Mouse (Mus musculus) forebrain, embryonic 15.5 days (tissue): ENCODE data around the gene Zbtb32. TPM values are rescaled to one million over a fixed set of nuclear protein-coding genes. Genes with fewer than 3 reads are reported as not detected.
A peak's percentile ranks its signal among the peaks of the same experiment; 100 is the strongest.

Experiments used
- ATAC-seq: fragments of 200-750 bp; cut with Nextera tagmentation; replicated peaks from 2 replicates; pipeline ENCODE4 v1.8.0; 2017; ENCODE audit warnings: mild to moderate bottlenecking, moderate TSS enrichment, moderate library complexity
- H3K27ac ChIP-seq: fragments of 300-500 bp; sonication (generic); replicated peaks from 2 replicates; pipeline ENCODE4 v1.5.1; 2015; ENCODE audit warnings: mild to moderate bottlenecking, inconsistent platforms
- H3K27me3 ChIP-seq: fragments of 300-500 bp; sonication (generic); 2 replicates; pipeline ENCODE4 v1.6.1; 2015; ENCODE audit warnings: inconsistent platforms
- H3K36me3 ChIP-seq: fragments of 300-500 bp; sonication (generic); 2 replicates; pipeline ENCODE4 v1.6.1; 2015; ENCODE audit warnings: mild to moderate bottlenecking, inconsistent platforms
- H3K4me1 ChIP-seq: fragments of 300-500 bp; sonication (generic); 2 replicates; pipeline ENCODE4 v1.6.1; 2015; ENCODE audit warnings: inconsistent platforms
- H3K4me2 ChIP-seq: fragments of 300-500 bp; sonication (generic); replicated peaks from 2 replicates; pipeline ENCODE4 v1.6.1; 2015; ENCODE audit warnings: mild to moderate bottlenecking, inconsistent platforms
- H3K4me3 ChIP-seq: fragments of 300-500 bp; sonication (generic); 2 replicates; pipeline ENCODE4 v1.5.1; 2015; ENCODE audit warnings: mild to moderate bottlenecking, inconsistent platforms
- H3K9ac ChIP-seq: fragments of 300-500 bp; sonication (generic); replicated peaks from 2 replicates; pipeline ENCODE4 v1.6.1; 2015; ENCODE audit warnings: mild to moderate bottlenecking, inconsistent platforms
- H3K9me3 ChIP-seq: fragments of 300-500 bp; sonication (generic); 2 replicates; pipeline ENCODE4 v1.6.1; 2016; ENCODE audit warnings: inconsistent platforms
- WGBS: fragments of 180-500 bp; shearing (Covaris S2); methylation state at CpG from one replicate; pipeline ENCODE4 v1.1.7; 2015; ENCODE audit warnings: mixed read lengths; 5-methylcytosine and 5-hydroxymethylcytosine counted together
- polyA plus RNA-seq: library from polyadenylated mRNA; unstranded; fragments of >200 nt; fragmentation: Nextera tagmentation; extraction: Ambion mirVana; gene quantifications from 2 replicates; pipeline ENCODE4 v1.2.1, GENCODE M21; 2015

Gene Zbtb32
- polyA plus RNA-seq, 1 experiment from 2014 or later: 0.50 TPM

DNA sequence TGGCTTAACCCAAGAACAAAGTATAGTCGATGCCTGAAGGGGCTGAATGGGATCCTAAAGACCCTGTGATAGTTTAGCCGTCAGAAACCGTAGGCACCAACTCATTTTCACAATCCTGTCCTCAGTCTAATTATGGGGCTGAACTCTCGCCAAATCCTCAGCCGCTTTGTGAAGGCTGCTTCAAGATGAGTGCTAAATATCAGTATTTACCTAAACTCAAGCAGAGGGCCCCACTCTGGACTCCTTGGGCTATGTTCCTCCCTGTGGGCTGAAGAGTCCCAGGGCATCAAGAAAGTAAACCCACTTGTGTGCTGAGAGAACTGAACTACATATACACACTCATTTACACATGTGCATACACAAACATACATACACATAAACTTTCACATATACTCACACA lies 1.9 kb downstream of the Zbtb32 start:
- 40% methylated on average over 5 of the region's 5 CpGs for WGBS
- no peak overlapping the region for H3K27ac ChIP-seq
- no peak overlapping the region for H3K4me2 ChIP-seq
- no peaks in the 10 kb centered on the region for H3K9me3 ChIP-seq
- no peaks in the 10 kb centered on the region for H3K27me3 ChIP-seq
- H3K9ac ChIP-seq: no peak overlapping the region
- no peaks in the 10 kb centered on the region for H3K36me3 ChIP-seq
- peaks cover 13% of the 10 kb centered on the region for H3K4me1 ChIP-seq
- ATAC-seq: no peak
- H3K4me3 ChIP-seq: no peak overlapping the region

DNA sequence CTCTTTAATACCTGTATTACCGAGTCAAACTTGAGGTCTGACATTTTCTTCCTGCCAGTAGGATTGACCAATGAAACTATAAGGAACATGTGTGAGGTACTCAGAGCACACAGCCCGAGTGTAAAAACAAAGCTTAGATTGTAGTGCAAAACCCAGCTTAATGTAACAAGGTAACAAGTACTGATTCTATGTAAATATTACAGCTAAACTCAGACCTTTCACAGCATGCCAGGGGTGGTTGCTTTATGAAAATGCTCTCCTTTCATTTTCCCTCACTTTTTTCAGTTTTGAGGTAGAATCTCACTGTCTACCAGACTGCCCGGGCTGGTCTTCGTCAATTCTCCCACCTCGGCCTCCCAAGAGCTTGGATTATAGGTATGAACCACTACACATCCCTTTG lies 2.6 kb downstream of the Zbtb32 start:
- WGBS: 81% methylated on average over 5 of the region's 5 CpGs
- Histone ChIP-seq H3K36me3 (no peaks in the 10 kb centered on the region), H3K9me3 (no peaks in the 10 kb centered on the region), H3K4me3 (no peak overlapping the region), H3K4me2 (no peak overlapping the region), H3K27me3 (no peaks in the 10 kb centered on the region), H3K27ac (no peak overlapping the region), H3K4me1 (peaks cover 13% of the 10 kb centered on the region), H3K9ac (no peak overlapping the region)
- no peak for ATAC-seq

DNA sequence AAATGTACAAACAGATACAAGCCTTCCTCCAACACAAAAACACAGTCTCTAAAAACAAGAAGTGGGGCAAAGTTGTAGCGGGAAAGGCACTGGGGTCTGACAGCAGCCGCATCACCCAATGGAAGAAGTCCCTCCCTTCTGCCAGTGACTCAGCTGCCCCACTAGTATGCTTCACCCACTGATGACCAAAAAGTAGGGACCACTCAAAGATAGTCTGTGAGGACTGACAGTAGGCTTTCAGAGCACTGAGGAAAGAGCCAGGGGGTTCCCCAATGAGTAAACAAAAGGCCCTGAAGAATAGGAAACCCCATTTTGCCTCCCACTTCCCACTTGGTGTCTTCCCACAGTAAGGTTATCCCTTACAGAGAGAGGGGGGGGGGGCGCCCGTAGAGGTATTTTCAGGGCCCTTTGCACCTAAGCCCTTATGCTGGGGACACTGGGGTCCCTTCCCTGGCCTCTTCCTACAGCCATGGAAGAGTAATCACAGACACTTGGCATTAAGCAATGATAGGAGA lies 4.1 kb downstream of the Zbtb32 start:
- ATAC-seq: no peak
- Histone ChIP-seq H3K4me2 (no peak overlapping the region), H3K27ac (no peak overlapping the region), H3K36me3 (no peaks in the 10 kb centered on the region), H3K9me3 (no peaks in the 10 kb centered on the region), H3K9ac (no peak overlapping the region), H3K4me3 (no peak overlapping the region), H3K4me1 (peaks cover 7% of the 10 kb centered on the region), H3K27me3 (no peaks in the 10 kb centered on the region)
- 67% methylated on average over 4 of the region's 4 CpGs for WGBS

DNA sequence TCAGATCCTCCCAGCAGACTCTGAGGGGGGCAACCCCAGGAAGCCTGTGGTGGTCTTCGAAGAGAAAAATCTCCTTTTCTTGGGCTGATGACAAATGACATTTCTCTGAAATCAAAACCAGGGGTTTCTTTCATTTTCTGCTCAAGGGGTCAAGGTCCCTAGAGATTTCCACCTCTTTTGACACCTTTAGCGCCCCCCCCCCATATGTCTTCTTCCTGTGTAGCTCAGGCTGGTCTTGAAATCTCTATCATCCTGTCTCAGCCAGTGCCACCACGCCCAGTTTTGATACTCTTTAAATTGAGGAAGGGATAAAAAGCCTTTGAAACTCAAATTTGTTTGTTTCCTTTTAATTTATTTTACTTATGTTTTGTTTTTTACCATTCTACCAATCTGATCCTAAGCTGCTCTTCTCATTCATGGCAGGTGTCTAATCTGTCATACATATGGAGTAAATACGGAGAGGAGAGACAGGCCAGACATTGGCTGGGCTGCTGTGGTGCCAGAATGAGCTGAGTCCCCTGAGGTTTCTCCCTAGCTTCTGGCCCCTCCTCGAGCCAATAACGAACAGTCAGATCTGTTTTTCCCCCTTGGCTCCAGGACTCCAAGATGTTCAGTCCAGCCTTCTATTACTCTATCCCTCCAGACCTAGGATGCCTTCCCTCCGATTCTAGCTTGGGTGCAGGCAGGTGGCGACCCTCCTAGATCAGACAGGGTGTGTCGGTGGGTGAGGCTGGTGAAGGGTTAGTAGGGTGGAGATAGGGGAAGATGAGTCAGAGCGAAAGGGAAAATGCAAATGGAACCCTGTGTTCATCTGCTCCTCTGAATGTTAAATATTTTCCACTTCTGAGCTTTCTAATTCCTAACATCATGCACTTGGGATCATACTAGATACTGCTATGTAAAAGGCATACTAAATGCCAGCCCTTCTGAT lies 4.9 kb downstream of the Zbtb32 start:
- H3K27me3 ChIP-seq: no peaks in the 10 kb centered on the region
- 84% methylated on average over 10 of the region's 10 CpGs for WGBS
- no peaks in the 10 kb centered on the region for H3K9me3 ChIP-seq
- no peak overlapping the region for H3K27ac ChIP-seq
- H3K36me3 ChIP-seq: no peaks in the 10 kb centered on the region
- H3K4me1 ChIP-seq: peaks cover 10% of the 10 kb centered on the region
- no peak overlapping the region for H3K4me3 ChIP-seq
- H3K4me2 ChIP-seq: no peak overlapping the region
- no peak for ATAC-seq
- H3K9ac ChIP-seq: no peak overlapping the region

DNA sequence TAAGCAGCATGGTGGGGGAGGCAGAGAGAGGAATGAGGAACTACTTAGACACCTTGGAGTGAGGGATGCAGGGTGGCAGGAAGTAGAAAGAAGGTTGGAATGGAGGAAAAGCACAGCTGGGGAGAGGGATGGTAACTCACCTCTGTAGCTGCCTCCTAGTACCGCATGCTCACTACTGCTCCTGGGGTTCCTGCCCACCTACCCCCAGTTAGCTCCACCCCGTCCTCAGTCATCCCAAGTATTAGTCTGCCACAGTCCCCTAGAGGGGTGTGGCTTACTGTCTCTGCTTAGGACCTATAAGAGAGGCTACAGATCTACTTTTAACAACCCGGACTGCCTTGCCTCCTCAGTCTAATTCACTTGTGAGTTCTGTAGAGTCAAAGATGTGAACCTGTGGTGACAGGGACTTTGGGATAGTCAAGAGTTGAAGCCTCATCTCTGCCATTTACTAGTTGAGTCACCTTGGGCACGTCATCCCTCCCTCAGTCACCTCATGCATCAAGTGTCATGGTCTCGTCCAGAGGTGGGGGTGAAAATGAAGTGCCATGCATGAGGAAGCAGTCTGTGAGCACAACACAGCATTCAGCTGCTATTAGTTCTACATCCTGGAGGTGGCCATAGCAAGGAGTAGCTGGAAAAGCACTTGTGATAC lies 5.8 kb downstream of the Zbtb32 start:
- Histone ChIP-seq H3K4me1 (peaks cover 10% of the 10 kb centered on the region), H3K9ac (no peak overlapping the region), H3K27me3 (no peaks in the 10 kb centered on the region), H3K4me2 (no peak overlapping the region), H3K4me3 (no peak overlapping the region), H3K27ac (no peak overlapping the region), H3K9me3 (no peaks in the 10 kb centered on the region), H3K36me3 (no peaks in the 10 kb centered on the region)
- no peak for ATAC-seq
- 64% methylated on average over 5 of the region's 5 CpGs for WGBS

DNA sequence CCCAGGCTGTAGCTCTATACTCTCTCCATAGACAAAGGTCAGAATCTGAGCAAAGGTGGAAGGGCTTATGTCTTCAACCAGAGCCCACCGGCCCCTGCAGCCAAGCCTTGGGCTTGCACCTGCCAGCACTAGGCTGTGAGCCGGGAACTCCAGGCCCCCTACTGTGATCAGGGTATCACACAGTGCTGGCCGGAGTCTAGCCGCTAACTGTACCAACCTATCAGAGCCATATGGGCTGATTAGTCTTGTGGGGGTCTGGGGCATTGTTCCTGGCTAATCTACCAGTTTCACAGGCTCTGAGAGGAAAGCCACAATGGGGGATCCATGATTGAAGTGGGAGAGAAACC lies 7.1 kb downstream of the Zbtb32 start:
- peaks cover 22% of the 10 kb centered on the region for H3K4me1 ChIP-seq
- 26% methylated on average over 4 of the region's 4 CpGs for WGBS
- H3K27me3 ChIP-seq: no peaks in the 10 kb centered on the region
- no peak overlapping the region for H3K4me2 ChIP-seq
- no peaks in the 10 kb centered on the region for H3K9me3 ChIP-seq
- no peaks in the 10 kb centered on the region for H3K36me3 ChIP-seq
- H3K27ac ChIP-seq: no peak overlapping the region
- no peak overlapping the region for H3K4me3 ChIP-seq
- no peak overlapping the region for H3K9ac ChIP-seq
- no peak for ATAC-seq

DNA sequence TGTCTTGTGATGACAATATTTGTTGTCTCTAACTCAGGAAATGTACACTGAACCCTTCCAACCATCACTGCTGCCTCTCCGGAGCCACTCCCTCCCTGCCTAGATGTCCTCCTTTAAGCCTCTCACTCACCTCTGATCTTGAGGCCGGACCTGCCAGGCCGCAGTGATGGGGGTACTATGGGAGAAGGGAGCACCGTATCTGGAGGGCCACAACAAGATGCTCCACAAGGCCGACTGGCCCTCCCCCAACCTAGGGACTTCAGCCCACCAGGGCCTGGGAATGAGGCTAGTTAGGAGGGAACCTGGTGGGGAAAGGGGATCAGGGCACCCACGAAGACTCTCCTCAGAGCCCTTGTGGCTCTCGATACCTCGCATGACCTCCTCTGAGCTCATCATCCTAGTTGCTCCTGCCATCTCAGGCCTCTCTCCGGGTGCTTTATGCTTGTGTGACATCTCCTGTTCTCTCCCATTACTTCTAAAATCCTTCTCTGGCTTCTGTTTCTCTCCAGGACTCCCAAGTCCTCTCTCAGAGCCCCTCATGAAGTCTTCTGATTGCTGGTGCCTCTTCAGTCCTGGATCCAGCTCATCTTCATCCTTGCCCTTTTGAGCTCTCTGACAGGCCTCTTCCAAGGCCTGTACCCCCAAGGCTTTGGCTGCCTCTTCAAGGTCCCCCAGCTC lies 7.6 kb downstream of the Zbtb32 start:
- Histone ChIP-seq H3K4me3 (no peak overlapping the region), H3K27me3 (no peaks in the 10 kb centered on the region), H3K36me3 (peaks cover 2% of the 10 kb centered on the region; the same call in 1 of the 2 replicates), H3K4me2 (no peak overlapping the region), H3K9ac (no peak overlapping the region), H3K4me1 (peaks cover 24% of the 10 kb centered on the region), H3K27ac (no peak overlapping the region), H3K9me3 (no peaks in the 10 kb centered on the region)
- WGBS: 82% methylated on average over 9 of the region's 9 CpGs
- ATAC-seq: no peak

DNA sequence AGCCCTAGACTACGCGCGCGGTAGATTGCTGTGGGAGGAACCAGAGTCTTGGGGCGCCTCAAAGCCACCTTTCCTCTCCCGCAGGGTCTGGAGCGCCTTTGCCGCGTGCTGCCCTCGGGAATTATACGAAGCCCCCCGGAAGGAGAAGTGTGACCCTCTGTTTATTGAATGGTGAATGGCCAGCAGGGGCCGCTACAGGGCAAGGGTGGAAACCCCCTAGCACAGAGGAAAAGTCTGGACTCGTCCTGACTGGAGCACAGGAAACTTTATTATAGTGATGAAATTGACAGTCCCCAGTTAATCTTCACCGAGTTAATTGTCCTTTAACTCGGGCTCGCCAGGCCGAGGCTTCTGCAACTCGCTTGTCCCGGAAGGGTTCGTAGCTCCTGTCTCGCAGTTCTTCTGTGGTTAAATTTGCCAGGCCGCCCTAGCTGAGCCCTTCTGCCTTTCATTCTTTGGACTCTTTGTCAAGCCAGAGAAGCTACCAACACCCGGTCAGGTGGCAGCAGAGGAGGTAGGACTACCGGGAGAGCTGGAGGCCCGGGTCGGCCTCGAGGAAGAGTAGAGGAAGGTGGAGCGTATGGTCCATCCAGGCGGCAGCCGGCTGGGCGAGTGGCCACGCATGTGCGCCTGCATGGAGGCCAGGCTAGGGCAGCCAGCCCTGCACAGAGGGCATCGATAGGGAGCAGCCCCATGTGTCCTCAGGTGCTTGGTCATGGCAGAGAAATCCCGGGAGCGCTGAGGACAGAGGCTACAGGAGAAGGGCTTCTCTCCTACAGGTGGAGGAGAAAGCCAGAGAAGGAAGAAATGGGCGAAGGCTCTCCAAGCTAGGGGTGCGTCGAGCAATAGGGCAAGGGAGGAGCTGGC lies 9.0 kb downstream of the Zbtb32 start:
- peak; percentile 67 for ATAC-seq
- H3K27me3 ChIP-seq: no peaks in the 10 kb centered on the region
- H3K36me3 ChIP-seq: peaks cover 15% of the 10 kb centered on the region
- H3K9me3 ChIP-seq: no peaks in the 10 kb centered on the region
- peak overlapping the region; percentile 93 for H3K27ac ChIP-seq
- H3K9ac ChIP-seq: peak overlapping the region; percentile 95
- peak overlapping the region; percentile 78 for H3K4me2 ChIP-seq
- H3K4me3 ChIP-seq: peak overlapping the region; percentile 95
- 31% methylated on average over 40 of the region's 40 CpGs for WGBS
- H3K4me1 ChIP-seq: peaks cover 24% of the 10 kb centered on the region

DNA sequence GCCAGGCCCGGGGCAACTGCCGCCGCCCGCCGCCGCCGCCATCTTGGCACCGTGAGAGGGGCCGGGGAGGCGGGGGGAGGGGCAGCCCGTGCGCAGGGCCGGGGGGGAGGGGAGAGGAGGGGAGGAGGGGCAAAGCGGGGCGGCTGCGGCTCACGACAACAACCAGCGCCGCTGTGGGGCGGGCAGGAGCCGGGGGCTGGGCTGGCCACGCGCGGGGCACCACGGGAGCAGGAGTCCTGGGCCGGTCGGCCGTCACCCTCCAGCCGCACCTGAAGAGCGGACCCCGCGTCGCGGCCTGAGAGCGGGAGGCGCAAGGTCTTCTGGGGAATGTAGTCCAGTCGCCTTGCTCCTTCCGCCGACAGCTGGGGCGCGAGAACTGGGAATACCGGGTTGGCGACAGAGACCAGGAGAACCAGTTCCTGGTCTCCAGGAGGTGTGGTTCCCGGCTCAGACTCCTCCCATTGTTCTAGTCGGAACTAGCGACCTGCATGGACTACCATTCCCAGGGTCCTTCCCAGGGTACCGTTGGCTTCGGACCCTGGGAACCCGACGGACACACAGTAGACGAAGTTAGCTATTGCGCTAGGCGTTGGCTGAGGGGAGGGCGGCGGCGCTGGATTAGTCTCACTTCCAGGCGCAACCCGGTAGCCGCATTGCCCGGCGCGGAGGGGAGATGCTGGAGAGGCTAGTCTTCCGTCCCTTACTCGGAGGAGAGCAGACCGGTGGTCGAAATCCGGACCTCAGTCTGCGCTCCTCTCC lies 9.9 kb downstream of the Zbtb32 start, which contains the start of gene Kmt2b:
Kmt2b (minus strand) TSS at position 51 of the 759 bp plus-strand sequence.
- peak within 1 kb of the TSS; percentile 95 for H3K9ac ChIP-seq
- no peaks in the 10 kb centered on the region for H3K9me3 ChIP-seq
- under 1% methylated on average over 59 of the region's 68 CpGs for WGBS
- peak within 1 kb of the TSS; percentile 93 for H3K27ac ChIP-seq
- H3K4me1 ChIP-seq: peaks cover 24% of the 10 kb centered on the region
- peak; percentile 95 for ATAC-seq
- H3K36me3 ChIP-seq: peaks cover 23% of the 10 kb centered on the region
- peak within 1 kb of the TSS; percentile 95 for H3K4me3 ChIP-seq
- H3K4me2 ChIP-seq: peak within 1 kb of the TSS; percentile 82
- no peaks in the 10 kb centered on the region for H3K27me3 ChIP-seq

DNA sequence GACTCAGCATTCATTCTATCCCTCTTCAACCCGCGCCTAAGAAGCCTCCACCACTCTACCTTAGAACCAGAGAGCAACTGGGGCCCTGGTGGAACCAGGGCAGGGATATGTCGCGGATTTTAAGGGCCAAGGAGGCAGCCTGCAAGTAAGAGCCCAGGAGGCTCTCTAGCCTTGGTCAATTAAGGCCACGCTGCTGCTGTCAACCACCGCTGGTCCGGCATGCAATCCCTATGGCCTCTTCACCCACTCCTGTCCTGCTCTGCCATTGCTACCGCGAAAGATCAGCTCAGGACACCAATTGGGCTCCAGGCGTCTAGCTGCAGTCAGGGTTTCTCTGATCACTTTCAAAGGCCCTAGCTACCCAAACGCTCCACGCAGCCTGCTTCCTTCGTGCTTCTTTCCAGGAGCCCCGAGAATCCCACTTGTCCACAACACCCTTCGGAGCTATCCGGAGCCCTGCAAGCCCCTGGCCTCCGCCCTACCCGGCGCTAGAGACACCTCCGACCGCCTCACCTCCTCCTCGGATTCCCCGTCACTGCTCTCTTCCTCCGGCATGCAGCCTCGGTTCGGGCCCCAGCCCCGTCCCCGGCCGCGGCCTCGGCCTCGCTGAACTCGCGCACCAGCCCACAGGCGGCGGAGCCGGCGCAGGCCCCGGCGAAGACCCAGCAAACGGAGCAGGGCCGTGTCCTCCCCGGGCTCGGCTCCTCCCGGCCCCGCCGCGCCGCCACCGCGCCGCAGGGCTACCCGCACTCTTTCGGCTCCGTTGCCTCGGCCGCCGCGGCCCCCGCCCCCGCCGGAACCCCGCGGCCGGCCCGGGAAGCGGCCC lies 10.7 kb downstream of the Zbtb32 start:
- peaks cover 31% of the 10 kb centered on the region for H3K36me3 ChIP-seq
- peak; percentile 42 for ATAC-seq
- 0% methylated on average over 56 of the region's 67 CpGs for WGBS

More for the DNA sequence above, 10.7 kb downstream of the Zbtb32 start:
- H3K4me2 ChIP-seq: peak overlapping the region; percentile 82
- no peaks in the 10 kb centered on the region for H3K9me3 ChIP-seq
- H3K27ac ChIP-seq: peak overlapping the region; percentile 93
- peaks cover 24% of the 10 kb centered on the region for H3K4me1 ChIP-seq
- H3K27me3 ChIP-seq: no peaks in the 10 kb centered on the region
- peak overlapping the region; percentile 95 for H3K4me3 ChIP-seq
- H3K9ac ChIP-seq: peak overlapping the region; percentile 95
